Mouse (Mus musculus): ENCODE measurements at regions not wholly inside any gene's neighbourhood (a gene's known extent, or its start where the extent isn't known, plus 50 kb on each side); places are given as distances from the start of the nearest gene placed in this dataset.

- DNase-seq (ENCODE audit: low spot score) = no peak
Measured at GRCm38 (mm10) chr13:110897621-110898020, 357.2 kb upstream of the Actbl2 start.

- DNase-seq (ENCODE audit: low spot score) = peak; percentile 38
Measured at GRCm38 (mm10) chr13:110902994-110903644, 351.7 kb upstream of the Actbl2 start.

- peak; percentile 53 for DNase-seq (ENCODE audit: low spot score)
Measured at GRCm38 (mm10) chr13:110907319-110907955, 347.4 kb upstream of the Actbl2 start.

GRCm38 (mm10) chr13:110911866-110912265, 342.9 kb upstream of the Actbl2 start:
- DNase-seq (ENCODE audit: low spot score) = no peak

- no peak for DNase-seq (ENCODE audit: low spot score)
Measured at GRCm38 (mm10) chr13:110913177-110913576, 341.6 kb upstream of the Actbl2 start.

DNA sequence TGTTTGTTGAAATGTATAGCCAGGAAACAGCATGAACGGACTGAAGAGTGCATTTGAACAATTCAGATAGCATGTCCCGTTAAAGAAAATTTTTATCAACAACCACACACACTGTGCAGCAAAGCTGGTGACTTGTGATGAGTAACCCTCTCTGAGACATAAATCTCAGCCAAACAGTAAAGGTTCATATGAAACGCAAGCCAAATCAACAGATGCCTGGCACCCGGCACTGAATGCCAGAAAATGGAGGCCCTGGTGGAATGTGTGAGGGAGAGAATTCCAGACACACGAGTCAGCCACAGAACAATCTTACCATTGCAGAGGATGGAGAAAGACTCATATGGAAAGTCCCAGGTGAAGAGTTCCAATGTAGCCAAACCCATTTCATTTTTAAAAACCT, 341.1 kb upstream of the Actbl2 start:
- no peak for DNase-seq (ENCODE audit: low spot score)

DNA sequence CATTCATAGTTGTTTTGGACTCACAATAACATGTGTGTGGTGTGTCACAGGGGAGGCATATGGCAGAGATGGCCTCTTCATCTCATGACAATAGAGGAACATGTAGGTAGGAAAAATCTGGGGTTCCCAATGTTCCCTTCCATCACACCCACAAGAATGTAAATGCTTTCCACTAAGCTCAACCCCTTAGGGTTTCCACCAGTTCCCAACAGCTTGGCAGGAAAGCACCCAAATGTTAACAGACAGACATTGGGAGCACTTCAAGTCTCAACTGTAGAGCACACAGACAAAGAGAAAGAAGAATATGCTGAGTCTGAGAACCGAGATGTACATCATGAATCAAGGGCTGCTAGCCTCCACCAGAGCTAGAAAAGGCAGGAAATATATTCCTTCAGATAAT, 339.7 kb upstream of the Actbl2 start:
- DNase-seq (ENCODE audit: low spot score) = no peak

- no peak for DNase-seq (ENCODE audit: low spot score)
Measured at GRCm38 (mm10) chr13:110923936-110924335, 330.9 kb upstream of the Actbl2 start.

GRCm38 (mm10) chr13:110924897-110925296, 329.9 kb upstream of the Actbl2 start:
- DNase-seq (ENCODE audit: low spot score) = no peak

DNA sequence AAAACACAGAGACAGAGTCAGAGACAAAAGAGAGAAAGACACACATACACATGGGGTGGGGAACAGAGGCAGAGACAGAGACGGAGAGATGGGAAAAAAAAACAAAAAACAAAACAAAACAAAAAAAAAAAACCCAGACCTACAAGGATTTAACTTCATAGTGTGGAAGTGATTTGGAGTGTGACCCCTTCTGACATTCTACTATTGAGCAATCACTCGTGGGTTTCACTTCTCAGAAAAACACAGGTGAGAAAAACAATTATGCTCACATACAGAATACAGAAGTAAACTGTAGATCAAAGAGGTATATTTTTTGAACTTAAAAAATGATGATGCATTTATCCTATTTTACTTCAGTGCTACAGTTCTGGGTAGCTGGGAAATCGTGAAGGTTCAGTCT, 326.7 kb upstream of the Actbl2 start:
- DNase-seq (ENCODE audit: low spot score) = no peak

- no peak for DNase-seq (ENCODE audit: low spot score)
Measured at GRCm38 (mm10) chr13:110928894-110929293, 325.9 kb upstream of the Actbl2 start.

GRCm38 (mm10) chr13:110929579-110929978, 325.2 kb upstream of the Actbl2 start:
- DNase-seq (ENCODE audit: low spot score) = no peak

- no peak for DNase-seq (ENCODE audit: low spot score)
Measured at GRCm38 (mm10) chr13:110941587-110941986, 313.2 kb upstream of the Actbl2 start.

DNA sequence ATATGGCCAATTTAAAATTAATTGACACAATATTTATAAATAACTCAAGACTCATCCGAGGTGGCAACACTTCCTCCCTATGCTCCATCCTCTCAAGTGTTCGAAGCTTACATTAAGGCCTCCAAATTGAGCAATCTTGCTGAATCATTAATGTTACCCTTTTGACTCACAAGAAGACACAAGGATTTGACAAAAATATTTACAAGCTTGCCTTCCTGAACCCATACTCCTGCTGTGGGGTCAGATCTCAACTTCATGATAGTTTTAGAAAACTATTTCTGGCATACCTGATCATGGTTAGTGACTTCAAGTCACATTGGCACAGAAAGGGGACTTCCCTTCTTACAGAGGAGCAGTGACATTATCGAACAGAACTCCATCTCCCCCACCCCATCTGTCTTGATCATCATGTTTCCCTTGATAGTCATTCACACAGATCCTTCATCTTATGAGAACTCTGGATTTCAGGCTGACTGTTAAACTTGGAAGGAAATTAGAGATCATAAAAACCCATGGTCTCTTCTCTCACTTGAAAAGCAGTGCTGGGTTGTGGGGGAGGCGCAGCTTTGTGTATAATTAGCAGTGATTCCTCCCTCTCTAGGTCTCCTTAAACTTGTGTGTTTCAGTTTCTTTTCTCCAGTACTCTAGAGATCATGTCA, 311.7 kb upstream of the Actbl2 start:
- DNase-seq (ENCODE audit: low spot score) = no peak

DNA sequence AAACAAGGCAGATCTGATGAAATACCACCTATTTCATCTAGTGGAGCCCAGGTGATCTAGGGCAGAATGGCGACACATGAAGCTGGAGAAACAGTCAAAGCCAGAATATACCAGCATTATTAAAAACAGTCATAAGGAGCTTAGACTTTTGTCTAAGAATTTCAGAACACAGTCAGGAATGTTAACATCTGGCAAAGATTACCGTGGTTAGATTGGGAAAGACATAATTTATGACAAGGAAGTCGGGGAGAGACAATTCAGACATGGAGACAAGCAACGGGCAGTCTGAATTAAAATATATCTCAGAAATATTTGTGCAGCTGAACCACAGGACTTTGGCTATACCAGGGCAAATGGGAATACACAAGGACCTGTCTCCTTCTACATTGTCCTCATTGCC, 310.8 kb upstream of the Actbl2 start:
- DNase-seq (ENCODE audit: low spot score) = peak; percentile 34

DNA sequence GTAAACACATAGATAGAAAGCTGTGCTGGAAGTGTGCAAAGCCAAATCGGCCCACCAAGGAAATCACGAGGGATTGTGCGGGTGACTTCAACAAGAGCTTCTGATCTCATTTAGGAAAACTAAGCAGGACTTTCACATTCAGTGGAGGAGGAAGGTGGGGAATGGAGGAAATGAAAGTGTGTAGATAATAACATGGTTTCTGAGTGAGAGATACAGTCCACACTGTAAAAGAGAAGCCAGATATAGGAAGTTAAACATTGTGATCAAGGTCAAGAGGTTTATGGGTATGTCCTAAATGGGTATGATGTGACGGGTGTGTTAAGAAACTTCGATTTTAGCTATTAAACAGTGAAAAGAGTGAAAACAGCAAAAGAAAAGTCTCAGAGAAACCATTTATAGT, 310.1 kb upstream of the Actbl2 start:
- no peak for DNase-seq (ENCODE audit: low spot score)

- DNase-seq (ENCODE audit: low spot score) = no peak
Measured at GRCm38 (mm10) chr13:110960212-110960611, 294.6 kb upstream of the Actbl2 start.

- DNase-seq (ENCODE audit: low spot score) = peak; percentile 22
Measured at GRCm38 (mm10) chr13:110967109-110967508, 287.7 kb upstream of the Actbl2 start.

GRCm38 (mm10) chr13:110967626-110968506, 286.9 kb upstream of the Actbl2 start:
- peak; percentile 92 for DNase-seq (ENCODE audit: low spot score)

DNA sequence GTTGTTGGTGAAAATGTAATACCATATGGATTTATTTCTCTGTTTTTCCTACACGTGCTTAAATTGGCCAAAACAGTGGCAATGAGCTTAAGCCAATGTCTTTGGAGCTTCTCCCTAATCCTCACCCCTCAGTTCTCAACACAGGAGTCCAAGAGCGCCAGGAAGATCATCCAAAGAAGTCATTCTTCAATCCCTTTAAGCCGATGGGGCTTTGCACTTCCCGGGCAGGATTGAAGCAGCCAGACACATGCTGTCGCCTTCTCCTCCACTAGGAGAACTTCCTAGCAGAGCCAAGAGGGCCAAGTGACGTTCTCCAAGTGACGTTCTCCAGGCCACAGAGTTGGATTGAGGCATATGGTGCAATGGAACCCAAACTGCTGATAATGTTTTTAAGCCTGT, 286.3 kb upstream of the Actbl2 start:
- DNase-seq (ENCODE audit: low spot score) = peak; percentile 13

GRCm38 (mm10) chr13:110977379-110977778, 277.4 kb upstream of the Actbl2 start:
- no peak for DNase-seq (ENCODE audit: low spot score)

- no peak for DNase-seq (ENCODE audit: low spot score)
Measured at GRCm38 (mm10) chr13:110978022-110978421, 276.8 kb upstream of the Actbl2 start.
